Mouse (Mus musculus) C2C12 (cell line): ENCODE data around the gene Ccdc12. TPM values are rescaled to one million over a fixed set of nuclear protein-coding genes. Genes with fewer than 3 reads are reported as not detected.
"Not testable (repeated sequence)": the region's sequence is repeated elsewhere in the genome, so short reads cannot be mapped to it uniquely, and the experiment has no call there.

Experiments
- H3K27me3 ChIP-seq: one replicate; pipeline ENCODE4 v1.6.1; 2011; ENCODE audit not compliant: control insufficient read depth, insufficient read depth, insufficient read length
- H3K36me3 ChIP-seq: one replicate; pipeline ENCODE4 v1.6.1; 2011; ENCODE audit not compliant: control insufficient read depth, insufficient read depth
- H3K4me3 ChIP-seq: one replicate; pipeline ENCODE4 v1.5.1; 2011; ENCODE audit warnings: mild to moderate bottlenecking, control low read depth; ENCODE audit not compliant: poor library complexity, insufficient read depth, severe bottlenecking
- H3K79me2 ChIP-seq: one replicate; pipeline ENCODE4 v1.6.1; 2011; ENCODE audit not compliant: control insufficient read depth, insufficient read depth
- H3K79me3 ChIP-seq: one replicate; pipeline ENCODE4 v1.6.1; 2011; ENCODE audit warnings: low read depth, control low read depth
- H3ac ChIP-seq: one replicate; pipeline ENCODE3; 2011; ENCODE audit warnings: low read depth; ENCODE audit not compliant: control insufficient read depth, insufficient read length
- CEBPB ChIP-seq: IDR thresholded peaks from one replicate; pipeline ENCODE4 v1.6.1; 2011; ENCODE audit warnings: low read depth, mild to moderate bottlenecking, control low read depth, moderate library complexity
- CTCF ChIP-seq: IDR thresholded peaks from one replicate; pipeline ENCODE4 v1.5.1; 2011; ENCODE audit not compliant: control insufficient read depth, insufficient read depth, insufficient read length
- FOSL1 ChIP-seq: IDR thresholded peaks from one replicate; pipeline ENCODE4 v1.8.0; 2011; ENCODE audit warnings: mild to moderate bottlenecking, low read length; ENCODE audit not compliant: poor library complexity, insufficient read depth, severe bottlenecking
- MAX ChIP-seq: IDR thresholded peaks from one replicate; pipeline ENCODE4 v1.6.1; 2011; ENCODE audit warnings: mild to moderate bottlenecking, control low read depth
- MYOD1 ChIP-seq: IDR thresholded peaks from one replicate; pipeline ENCODE4 v1.6.1; 2011; ENCODE audit warnings: low read depth; ENCODE audit not compliant: control insufficient read depth, insufficient read length
- MYOG ChIP-seq: IDR thresholded peaks from one replicate; pipeline ENCODE4 v1.6.1; 2011; ENCODE audit not compliant: control insufficient read depth, insufficient read length; ENCODE audit errors: extremely low read depth
- USF1 ChIP-seq: IDR thresholded peaks from one replicate; pipeline ENCODE4 v1.6.1; 2011; ENCODE audit warnings: low read depth, mild to moderate bottlenecking, control low read depth, moderate library complexity
- polyA plus RNA-seq: library from polyadenylated mRNA; unstranded; fragments of >200 nt; fragmentation: generic; extraction: Trizol; gene quantifications from one replicate; pipeline ENCODE4 v1.2.1, GENCODE M21; 2012; ENCODE audit warnings: missing spikeins

Gene Ccdc12
- polyA plus RNA-seq, 1 experiment = 86.7 TPM

- peaks cover 43% of the 10 kb centered on the region for H3K79me3 ChIP-seq
- no peaks in the 10 kb centered on the region for H3K36me3 ChIP-seq
- TF ChIP-seq FOSL1 (peak; percentile 60), MYOD1 (no peak), MYOG (no peak), CEBPB (peak; percentile 13)
- no peak overlapping the region for H3ac ChIP-seq
- no peaks in the 10 kb centered on the region for H3K27me3 ChIP-seq
- peaks cover 78% of the 10 kb centered on the region for H3K79me2 ChIP-seq
- no peak overlapping the region for H3K4me3 ChIP-seq
Measured at GRCm38 (mm10) chr9:110680736-110681507, 24.6 kb downstream of the Ccdc12 start.

- Histone ChIP-seq H3ac (no peak overlapping the region), H3K36me3 (no peaks in the 10 kb centered on the region), H3K79me3 (peaks cover 39% of the 10 kb centered on the region), H3K4me3 (no peak overlapping the region), H3K27me3 (no peaks in the 10 kb centered on the region), H3K79me2 (peaks cover 78% of the 10 kb centered on the region)
- TF ChIP-seq USF1 (no peak), CTCF (no peak), MYOD1 (no peak), MYOG (no peak), MAX (no peak), FOSL1 (no peak), CEBPB (no peak)
Measured at GRCm38 (mm10) chr9:110681817-110682216, 25.5 kb downstream of the Ccdc12 start.

GRCm38 (mm10) chr9:110682255-110682654 is 26.0 kb downstream of the Ccdc12 start:
- TF ChIP-seq USF1 = no peak
- TF ChIP-seq MAX = no peak
- no peak for TF ChIP-seq FOSL1
- TF ChIP-seq CTCF = no peak
- TF ChIP-seq MYOD1 = no peak
- TF ChIP-seq MYOG = no peak
- no peak for TF ChIP-seq CEBPB
- H3ac ChIP-seq = no peak overlapping the region
- H3K27me3 ChIP-seq = no peaks in the 10 kb centered on the region
- peaks cover 78% of the 10 kb centered on the region for H3K79me2 ChIP-seq
- H3K79me3 ChIP-seq = peaks cover 36% of the 10 kb centered on the region
- H3K4me3 ChIP-seq = no peak overlapping the region
- H3K36me3 ChIP-seq = no peaks in the 10 kb centered on the region

GRCm38 (mm10) chr9:110682697-110683096 is 26.4 kb downstream of the Ccdc12 start:
- H3K27me3 ChIP-seq, H3ac ChIP-seq, H3K36me3 ChIP-seq, H3K4me3 ChIP-seq: not testable (repeated sequence)
- peaks cover 78% of the 10 kb centered on the region for H3K79me2 ChIP-seq
- peaks cover 36% of the 10 kb centered on the region for H3K79me3 ChIP-seq

- Histone ChIP-seq H3K27me3 (no peaks in the 10 kb centered on the region), H3K36me3 (no peaks in the 10 kb centered on the region), H3K79me3 (peaks cover 29% of the 10 kb centered on the region), H3ac (no peak overlapping the region), H3K79me2 (peaks cover 75% of the 10 kb centered on the region), H3K4me3 (no peak overlapping the region)
- no peak for TF ChIP-seq FOSL1
- TF ChIP-seq USF1 = no peak
- no peak for TF ChIP-seq CTCF
- TF ChIP-seq MAX = no peak
- TF ChIP-seq CEBPB = no peak
- TF ChIP-seq MYOD1 = no peak
- no peak for TF ChIP-seq MYOG
Measured at GRCm38 (mm10) chr9:110683574-110684099, 27.3 kb downstream of the Ccdc12 start.

GRCm38 (mm10) chr9:110684100-110684831 is 28.0 kb downstream of the Ccdc12 start:
- H3ac ChIP-seq = peak overlapping the region; percentile 28
- H3K79me2 ChIP-seq = peaks cover 73% of the 10 kb centered on the region
- H3K4me3 ChIP-seq = no peak overlapping the region
- TF ChIP-seq FOSL1 (no peak), USF1 (no peak), MAX (peak; percentile 13), MYOD1 (no peak), CEBPB (no peak), MYOG (no peak), CTCF (no peak)
- no peaks in the 10 kb centered on the region for H3K36me3 ChIP-seq
- H3K79me3 ChIP-seq = peaks cover 25% of the 10 kb centered on the region
- no peaks in the 10 kb centered on the region for H3K27me3 ChIP-seq
